Mouse (Mus musculus) embryonic fibroblast, embryonic 13.5 days (primary cell): ENCODE measurements at regions not wholly inside any gene's neighbourhood (a gene's known extent, or its start where the extent isn't known, plus 50 kb on each side); places are given as distances from the start of the nearest gene placed in this dataset.

ENCODE experiments used
- CTCF ChIP-seq: IDR thresholded peaks from 2 replicates; pipeline ENCODE4 v1.5.1; 2011; ENCODE audit warnings: mild to moderate bottlenecking, control low read depth, low read length, moderate library complexity, borderline replicate concordance; ENCODE audit not compliant: insufficient read depth
- POLR2A ChIP-seq: IDR thresholded peaks from 2 replicates; pipeline ENCODE4 v1.6.1; 2011; ENCODE audit warnings: low read depth, mild to moderate bottlenecking, control low read depth, low read length, moderate library complexity

GRCm38 (mm10) chr14:16957802-16958201 lies 138.8 kb upstream of the Rarb start:
- no peak for TF ChIP-seq POLR2A
- TF ChIP-seq CTCF = no peak
